Mouse (Mus musculus) midbrain, embryonic 11.5 days (tissue): Measurements from ENCODE around the gene Dlgap4. TPM values are rescaled to one million over a fixed set of nuclear protein-coding genes. Genes with fewer than 3 reads are reported as not detected.
A peak's percentile ranks its signal among the peaks of the same experiment; 100 is the strongest.
"Not testable (repeated sequence)": the region's sequence is repeated elsewhere in the genome, so short reads cannot be mapped to it uniquely, and the experiment has no call there.

Experiments used
- ATAC-seq: fragments of 200-750 bp; cut with Nextera tagmentation; 2 replicates; pipeline ENCODE4 v1.8.0; 2017; ENCODE audit warnings: moderate TSS enrichment, moderate library complexity; ENCODE audit not compliant: low FRiP score
- DNase-seq: peaks from one replicate; pipeline ENCODE4 v3.0.0; 2015; ENCODE audit warnings: low spot score; ENCODE audit errors: missing footprints
- H3K27ac ChIP-seq: fragments of 300-500 bp; sonication (generic); 2 replicates; pipeline ENCODE4 v1.5.1; 2014; ENCODE audit warnings: low read depth, low read length
- H3K27me3 ChIP-seq: fragments of 300-500 bp; sonication (generic); 2 replicates; pipeline ENCODE4 v1.6.1; 2014; ENCODE audit warnings: mild to moderate bottlenecking, low read length, moderate library complexity, mixed read lengths; ENCODE audit not compliant: control insufficient read depth, insufficient read depth
- H3K36me3 ChIP-seq: fragments of 300-500 bp; sonication (generic); 2 replicates; pipeline ENCODE4 v1.6.1; 2014; ENCODE audit warnings: mild to moderate bottlenecking, low read length, moderate library complexity, mixed read lengths; ENCODE audit not compliant: control insufficient read depth, insufficient read depth
- H3K4me1 ChIP-seq: fragments of 300-500 bp; sonication (generic); 2 replicates; pipeline ENCODE4 v1.6.1; 2014; ENCODE audit warnings: low read length; ENCODE audit not compliant: control insufficient read depth, insufficient read depth
- H3K4me2 ChIP-seq: fragments of 300-500 bp; sonication (generic); 2 replicates; pipeline ENCODE4 v1.6.1; 2014; ENCODE audit warnings: mild to moderate bottlenecking, moderate library complexity
- H3K4me3 ChIP-seq: fragments of 300-500 bp; sonication (generic); 2 replicates; pipeline ENCODE4 v1.5.1; 2014; ENCODE audit warnings: low read depth, low read length
- H3K9ac ChIP-seq: fragments of 300-500 bp; sonication (generic); 2 replicates; pipeline ENCODE4 v1.6.1; 2014; ENCODE audit warnings: low read length
- H3K9me3 ChIP-seq: fragments of 300-500 bp; sonication (generic); 2 replicates; pipeline ENCODE4 v1.6.1; 2016; ENCODE audit warnings: low read length; ENCODE audit not compliant: control insufficient read depth
- WGBS: fragments of 180-500 bp; shearing (Covaris S2); extraction: QIAGEN DNeasy Blood & Tissue Kit; methylation state at CpG from one replicate; pipeline ENCODE4 v1.1.7; 2014; 5-methylcytosine and 5-hydroxymethylcytosine counted together
- polyA plus RNA-seq: library from polyadenylated mRNA; unstranded; fragments of >200 nt; fragmentation: Nextera tagmentation; extraction: Ambion mirVana; gene quantifications from 2 replicates; pipeline ENCODE4 v1.2.1, GENCODE M21; 2014

Gene Dlgap4
- polyA plus RNA-seq, 1 experiment from 2014 or later: 127 TPM

- ATAC-seq (no peak), DNase-seq (no peak)
- Histone ChIP-seq H3K27ac (no peak overlapping the region), H3K4me3 (no peak overlapping the region), H3K4me2 (no peak overlapping the region), H3K9me3 (no peaks in the 10 kb centered on the region; the same call in 1 of the 2 replicates), H3K36me3 (no peaks in the 10 kb centered on the region), H3K27me3 (no peaks in the 10 kb centered on the region), H3K9ac (no peak overlapping the region), H3K4me1 (no peaks in the 10 kb centered on the region)
- WGBS: 91% methylated on average over 5 of the region's 5 CpGs
Measured at GRCm38 (mm10) chr2:156787090-156787775, 173.7 kb downstream of the Dlgap4 start.

GRCm38 (mm10) chr2:156787776-156788105 is 174.2 kb downstream of the Dlgap4 start:
- Histone ChIP-seq H3K27me3 (no peaks in the 10 kb centered on the region), H3K9ac (no peak overlapping the region), H3K36me3 (no peaks in the 10 kb centered on the region), H3K27ac (no peak overlapping the region), H3K4me3 (no peak overlapping the region), H3K9me3 (no peaks in the 10 kb centered on the region; the same call in 1 of the 2 replicates), H3K4me1 (no peaks in the 10 kb centered on the region), H3K4me2 (no peak overlapping the region)
- peak; percentile 66 for DNase-seq
- ATAC-seq: no peak
- WGBS: 47% methylated on average over 3 of the region's 3 CpGs

GRCm38 (mm10) chr2:156788836-156789235 is 175.3 kb downstream of the Dlgap4 start:
- 68% methylated on average over 1 of the region's 1 CpGs for WGBS
- Histone ChIP-seq H3K4me1 (no peaks in the 10 kb centered on the region), H3K27ac (no peak overlapping the region)

GRCm38 (mm10) chr2:156798516-156798915 is 185.0 kb downstream of the Dlgap4 start:
- no peak overlapping the region for H3K4me3 ChIP-seq
- WGBS: 97% methylated on average over 1 of the region's 1 CpGs
- no peak overlapping the region for H3K9ac ChIP-seq
- no peaks in the 10 kb centered on the region for H3K36me3 ChIP-seq
- ATAC-seq: no peak
- H3K4me1 ChIP-seq: no peaks in the 10 kb centered on the region
- no peak overlapping the region for H3K4me2 ChIP-seq
- no peak overlapping the region for H3K27ac ChIP-seq
- H3K9me3 ChIP-seq: no peaks in the 10 kb centered on the region
- no peaks in the 10 kb centered on the region for H3K27me3 ChIP-seq
- peak; percentile 33 for DNase-seq

More at GRCm38 (mm10) chr2:156788836-156789235, 175.3 kb downstream of the Dlgap4 start:
- ATAC-seq: no peak
- Histone ChIP-seq H3K4me2 (no peak overlapping the region), H3K27me3 (no peaks in the 10 kb centered on the region), H3K4me3 (no peak overlapping the region), H3K9ac (no peak overlapping the region), H3K36me3 (no peaks in the 10 kb centered on the region), H3K9me3 (no peaks in the 10 kb centered on the region; the same call in 1 of the 2 replicates)
- DNase-seq: no peak

- WGBS: 71% methylated on average over 4 of the region's 4 CpGs
- no peak overlapping the region for H3K4me2 ChIP-seq
- ATAC-seq (no peak), DNase-seq (peak; percentile 28)
- H3K4me3 ChIP-seq: no peak overlapping the region
- H3K27ac ChIP-seq: no peak overlapping the region
- H3K9ac ChIP-seq: no peak overlapping the region
- no peaks in the 10 kb centered on the region for H3K36me3 ChIP-seq
- no peaks in the 10 kb centered on the region for H3K9me3 ChIP-seq
- no peaks in the 10 kb centered on the region for H3K4me1 ChIP-seq
- H3K27me3 ChIP-seq: no peaks in the 10 kb centered on the region
Measured at GRCm38 (mm10) chr2:156801045-156801444, 187.5 kb downstream of the Dlgap4 start.

GRCm38 (mm10) chr2:156802116-156802515 is 188.6 kb downstream of the Dlgap4 start:
- not testable (repeated sequence) for H3K27me3 ChIP-seq

GRCm38 (mm10) chr2:156803698-156804372 is 190.3 kb downstream of the Dlgap4 start:
- Histone ChIP-seq H3K36me3 (no peaks in the 10 kb centered on the region), H3K9ac (no peak overlapping the region), H3K4me1 (no peaks in the 10 kb centered on the region), H3K27ac (no peak overlapping the region), H3K9me3 (no peaks in the 10 kb centered on the region), H3K27me3 (no peaks in the 10 kb centered on the region), H3K4me2 (no peak overlapping the region), H3K4me3 (no peak overlapping the region)
- DNase-seq (no peak), ATAC-seq (no peak)
- 64% methylated on average over 4 of the region's 4 CpGs for WGBS

More at GRCm38 (mm10) chr2:156802116-156802515, 188.6 kb downstream of the Dlgap4 start:
- not testable (repeated sequence) for H3K4me3 ChIP-seq, H3K27ac ChIP-seq, ATAC-seq, H3K4me1 ChIP-seq, H3K9me3 ChIP-seq, H3K36me3 ChIP-seq, H3K4me2 ChIP-seq, H3K9ac ChIP-seq
- peak; percentile 26 for DNase-seq
- WGBS: 62% methylated on average over 9 of the region's 9 CpGs

- Histone ChIP-seq H3K27me3 (no peaks in the 10 kb centered on the region), H3K36me3 (no peaks in the 10 kb centered on the region), H3K9me3 (no peaks in the 10 kb centered on the region), H3K4me3 (no peak overlapping the region), H3K4me1 (no peaks in the 10 kb centered on the region), H3K9ac (no peak overlapping the region), H3K27ac (no peak overlapping the region), H3K4me2 (no peak overlapping the region)
- WGBS: 90% methylated on average over 4 of the region's 4 CpGs
- DNase-seq (no peak), ATAC-seq (no peak)
Measured at GRCm38 (mm10) chr2:156804589-156804988, 191.1 kb downstream of the Dlgap4 start.

GRCm38 (mm10) chr2:156806886-156807285 is 193.4 kb downstream of the Dlgap4 start:
- Histone ChIP-seq H3K4me2 (no peak overlapping the region), H3K27ac (no peak overlapping the region), H3K4me1 (no peaks in the 10 kb centered on the region), H3K36me3 (no peaks in the 10 kb centered on the region), H3K4me3 (no peak overlapping the region), H3K9ac (no peak overlapping the region), H3K27me3 (no peaks in the 10 kb centered on the region), H3K9me3 (no peaks in the 10 kb centered on the region)
- WGBS: 76% methylated on average over 6 of the region's 6 CpGs
- peak; percentile 75 for DNase-seq
- ATAC-seq: no peak
